In genomic region chr3:121539871-121540431, GRCm38 (mm10) we compare ENCODE assay signal across 8 mouse cellular contexts. TPM values are rescaled to one million over a fixed set of nuclear protein-coding genes. Genes with fewer than 3 reads are reported as not detected.
A peak's percentile ranks its signal among the peaks of the same experiment; 100 is the strongest.
DNase-seq lines count a peak whose midpoint lies in the region; ATAC-seq and TF ChIP-seq lines count a peak whose summit lies in the region.

No protein-coding gene starts in this region.

- no peaks in the 10 kb centered on the region for H3K9me3 ChIP-seq in heart, embryonic 11.5 days (replicated peaks; ENCODE audit: control insufficient read depth, low read length)
- no peaks in the 10 kb centered on the region for H3K9me3 ChIP-seq in embryonic facial prominence, embryonic 11.5 days (replicated peaks; ENCODE audit: control insufficient read depth, low read length)
- H3K9me3 ChIP-seq in midbrain, embryonic 10.5 days (replicated peaks), result no peaks in the 10 kb centered on the region

- H3K4me2 ChIP-seq in heart, embryonic 11.5 days, result 0 out of 2 replicates have a peak overlapping the region, but pooled peaks have one; percentile 11
- no peak overlapping the region for H3K4me2 ChIP-seq in embryonic facial prominence, embryonic 11.5 days (ENCODE audit: low read depth, low read length)

- 0 out of 2 replicates have a peak, but pooled peaks have one; percentile 46 for ATAC-seq in heart, embryonic 11.5 days (replicated peaks; ENCODE audit: insufficient number of reproducible peaks, low FRiP score, low TSS enrichment)
- ATAC-seq in embryonic facial prominence, embryonic 11.5 days (replicated peaks; ENCODE audit: insufficient number of reproducible peaks, low FRiP score, low TSS enrichment, low read depth), result peak; percentile 55

- TF ChIP-seq CTCF in kidney, adult 2 months (conservative IDR thresholded peaks at IDR 0.05; ENCODE audit: insufficient read depth, insufficient read length, low read depth, low read length), result peak; percentile 27; the same call in 1 of the 2 replicates

- H3K27me3 ChIP-seq in heart, embryonic 11.5 days (ENCODE audit: control insufficient read depth, insufficient read depth, low read length), result no peaks in the 10 kb centered on the region
- no peaks in the 10 kb centered on the region for H3K27me3 ChIP-seq in embryonic facial prominence, embryonic 11.5 days (ENCODE audit: control insufficient read depth, insufficient read depth, low read length)
- H3K27me3 ChIP-seq in kidney, adult 2 months (replicated peaks; ENCODE audit: control insufficient read depth, insufficient read depth, low read length), result no peaks in the 10 kb centered on the region
- H3K27me3 ChIP-seq in midbrain, embryonic 10.5 days (ENCODE audit: low read depth, poor library complexity, severe bottlenecking), result peaks cover 23% of the 10 kb centered on the region

- no peak for TF ChIP-seq POLR2A in kidney, adult 2 months (IDR thresholded peaks at IDR 0.05; ENCODE audit: low read depth, low read length)

- no peak overlapping the region for H3K27ac ChIP-seq in heart, embryonic 11.5 days (ENCODE audit: low read depth, low read length)
- H3K27ac ChIP-seq in embryonic facial prominence, embryonic 11.5 days (replicated peaks; ENCODE audit: low read depth, low read length), result no peak overlapping the region
- H3K27ac ChIP-seq in kidney, adult 2 months (ENCODE audit: insufficient read depth, low read depth, low read length), result peak overlapping the region; percentile 30; the same call in 1 of the 2 replicates
- no peak overlapping the region for H3K27ac ChIP-seq in midbrain, embryonic 10.5 days (replicated peaks)

- no peaks in the 10 kb centered on the region for H3K36me3 ChIP-seq in heart, embryonic 11.5 days (ENCODE audit: control insufficient read depth, insufficient read depth, low read length)
- H3K36me3 ChIP-seq in embryonic facial prominence, embryonic 11.5 days (replicated peaks; ENCODE audit: control insufficient read depth, insufficient read depth, low read depth, low read length), result no peaks in the 10 kb centered on the region
- H3K36me3 ChIP-seq in kidney, adult 2 months (ENCODE audit: control insufficient read depth, insufficient read depth, low read length), result no peaks in the 10 kb centered on the region
- no peaks in the 10 kb centered on the region for H3K36me3 ChIP-seq in midbrain, embryonic 10.5 days

- H3K4me1 ChIP-seq in heart, embryonic 11.5 days (ENCODE audit: control insufficient read depth, insufficient read depth, low read length), result peaks cover 3% of the 10 kb centered on the region; the same call in 1 of the 2 replicates
- peaks cover 2% of the 10 kb centered on the region; the same call in 1 of the 2 replicates for H3K4me1 ChIP-seq in embryonic facial prominence, embryonic 11.5 days (ENCODE audit: control insufficient read depth, insufficient read depth, low read length)
- peaks cover 11% of the 10 kb centered on the region; the same call in 1 of the 2 replicates for H3K4me1 ChIP-seq in kidney, adult 2 months (ENCODE audit: control insufficient read depth, insufficient read depth, low read length)
- H3K4me1 ChIP-seq in midbrain, embryonic 10.5 days, result peaks cover 24% of the 10 kb centered on the region

- no peak overlapping the region for H3K4me3 ChIP-seq in heart, embryonic 11.5 days (ENCODE audit: low read depth, low read length)
- H3K4me3 ChIP-seq in embryonic facial prominence, embryonic 11.5 days (ENCODE audit: low read depth, low read length), result no peak overlapping the region
- H3K4me3 ChIP-seq in kidney, adult 2 months (ENCODE audit: insufficient read depth, low read depth, low read length), result no peak overlapping the region
- H3K4me3 ChIP-seq in midbrain, embryonic 10.5 days, result no peak overlapping the region

- DNase-seq in heart, adult 11 months, result no peak
- DNase-seq in embryonic facial prominence, embryonic 11.5 days (ENCODE audit: low spot score), result peak; percentile 67
- peak; percentile 83 for DNase-seq in kidney, adult 2 months
- DNase-seq in midbrain, embryonic 10.5 days (ENCODE audit: low spot score), result peak; percentile 55
- DNase-seq in cerebellum, postnatal 25 days, result no peak
- DNase-seq in thymus, postnatal 36 days, result no peak
- no peak for DNase-seq in right cerebral cortex, postnatal 4 days

- WGBS in heart, embryonic 11.5 days (ENCODE audit: insufficient replicate concordance), result 14% methylated on average over 8 of the region's 8 CpGs
- WGBS in embryonic facial prominence, embryonic 11.5 days, result 12% methylated on average over 8 of the region's 8 CpGs
- 11% methylated on average over 8 of the region's 8 CpGs for WGBS in kidney, adult 2 months
- 12% methylated on average over 8 of the region's 8 CpGs for WGBS in midbrain, embryonic 10.5 days

- no peak overlapping the region for H3K9ac ChIP-seq in heart, embryonic 11.5 days (ENCODE audit: low read depth, low read length)
- no peak overlapping the region for H3K9ac ChIP-seq in embryonic facial prominence, embryonic 11.5 days (replicated peaks; ENCODE audit: low read length)

RNA-seq across cellular contexts. Expression of gene Slc44a3, which starts 7.7 kb away (rescaled TPM):
- polyA plus RNA-seq in heart, embryonic 11.5 days (2014; fragmentation: Nextera tagmentation; extraction: Ambion mirVana), result 0.83 and 1.1 TPM in 2 replicates
- 0.32 and 0.67 TPM in 2 replicates for polyA plus RNA-seq in embryonic facial prominence, embryonic 11.5 days (2014; fragmentation: Nextera tagmentation; extraction: Ambion mirVana)
- polyA plus RNA-seq in kidney, adult 2 months (2012; rRNA removed), result 9.7 and 11.4 TPM in 2 replicates
- polyA plus RNA-seq in midbrain, embryonic 10.5 days (2016; fragmentation: Nextera tagmentation; extraction: Ambion mirVana), result 0.43 and 0.66 TPM in 2 replicates

Comparison
In these comparisons a context has a peak if more than half of its experiments do, and no peak if none do; other contexts are left out.
1. DNase-seq: peak in embryonic facial prominence, embryonic 11.5 days (single experiment), kidney, adult 2 months (single experiment) and midbrain, embryonic 10.5 days (single experiment); none in heart, adult 11 months (single experiment), cerebellum, postnatal 25 days (0 of 2), thymus, postnatal 36 days (0 of 2) and right cerebral cortex, postnatal 4 days (single experiment).